Mouse (Mus musculus) limb, embryonic 10.5 days (tissue): ENCODE measurements around the gene Pofut2. TPM values are rescaled to one million over a fixed set of nuclear protein-coding genes. Genes with fewer than 3 reads are reported as not detected.

Source experiments
- polyA plus RNA-seq: library from polyadenylated mRNA; unstranded; fragments of >200 nt; fragmentation: Nextera tagmentation; extraction: Ambion mirVana; gene quantifications from 2 replicates; pipeline ENCODE4 v1.2.1, GENCODE M21; 2016

Gene Pofut2
- polyA plus RNA-seq, 1 experiment from 2014 or later, result 83.3 TPM

Other genes with a start within 250 kb of the Pofut2 start
- 42.4 and 47.2 TPM in 2 replicates for gene Slc19a1, start 227.0 kb upstream of the Pofut2 start, polyA plus RNA-seq
- 149 and 159 TPM in 2 replicates for gene Col18a1, start 92.7 kb upstream of the Pofut2 start, polyA plus RNA-seq
- 4.9 and 5.0 TPM in 2 replicates for gene Adarb1, start 159.1 kb downstream of the Pofut2 start, polyA plus RNA-seq